Mouse (Mus musculus) stomach, embryonic 16.5 days (tissue): Measurements from ENCODE around the gene 2900026A02Rik. TPM values are rescaled to one million over a fixed set of nuclear protein-coding genes. Genes with fewer than 3 reads are reported as not detected.
A peak's percentile ranks its signal among the peaks of the same experiment; 100 is the strongest.

ENCODE experiments used
- ATAC-seq: fragments of 200-750 bp; cut with Nextera tagmentation; 2 replicates; pipeline ENCODE4 v1.8.0; 2017; ENCODE audit warnings: moderate number of reproducible peaks, moderate TSS enrichment; ENCODE audit not compliant: insufficient read depth, low FRiP score
- H3K27ac ChIP-seq: fragments of 300-500 bp; sonication (generic); 2 replicates; pipeline ENCODE4 v1.5.1; 2014; ENCODE audit warnings: low read length
- H3K27me3 ChIP-seq: fragments of 300-500 bp; sonication (generic); 2 replicates; pipeline ENCODE4 v1.6.1; 2014; ENCODE audit warnings: low read length, control low read depth, mixed read lengths; ENCODE audit not compliant: control insufficient read depth, insufficient read depth
- H3K36me3 ChIP-seq: fragments of 300-500 bp; sonication (generic); 2 replicates; pipeline ENCODE4 v1.6.1; 2014; ENCODE audit warnings: low read length; ENCODE audit not compliant: control insufficient read depth, insufficient read depth
- H3K4me1 ChIP-seq: fragments of 300-500 bp; sonication (generic); 2 replicates; pipeline ENCODE4 v1.6.1; 2014; ENCODE audit warnings: low read length, control low read depth, mixed read lengths; ENCODE audit not compliant: control insufficient read depth, insufficient read depth
- H3K4me2 ChIP-seq: fragments of 300-500 bp; sonication (generic); 2 replicates; pipeline ENCODE4 v1.6.1; 2014; ENCODE audit warnings: low read depth, low read length, mixed read lengths
- H3K4me3 ChIP-seq: fragments of 300-500 bp; sonication (generic); replicated peaks from 2 replicates; pipeline ENCODE4 v1.5.1; 2014; ENCODE audit warnings: mild to moderate bottlenecking, low read length
- H3K9ac ChIP-seq: fragments of 300-500 bp; sonication (generic); 2 replicates; pipeline ENCODE4 v1.6.1; 2014; ENCODE audit warnings: low read length
- H3K9me3 ChIP-seq: fragments of 300-500 bp; sonication (generic); replicated peaks from 2 replicates; pipeline ENCODE4 v1.6.1; 2016; ENCODE audit warnings: low read length, control low read depth; ENCODE audit not compliant: control insufficient read depth
- WGBS: fragments of 180-500 bp; shearing (Covaris S2); extraction: QIAGEN DNeasy Blood & Tissue Kit; methylation state at CpG from one replicate; pipeline ENCODE4 v1.1.7; 2014; 5-methylcytosine and 5-hydroxymethylcytosine counted together
- polyA plus RNA-seq: library from polyadenylated mRNA; unstranded; fragments of >200 nt; fragmentation: Nextera tagmentation; extraction: Ambion mirVana; gene quantifications from 2 replicates; pipeline ENCODE4 v1.2.1, GENCODE M21; 2015

The 2900026A02Rik gene
- polyA plus RNA-seq, 1 experiment from 2014 or later = 14.9 TPM

DNA sequence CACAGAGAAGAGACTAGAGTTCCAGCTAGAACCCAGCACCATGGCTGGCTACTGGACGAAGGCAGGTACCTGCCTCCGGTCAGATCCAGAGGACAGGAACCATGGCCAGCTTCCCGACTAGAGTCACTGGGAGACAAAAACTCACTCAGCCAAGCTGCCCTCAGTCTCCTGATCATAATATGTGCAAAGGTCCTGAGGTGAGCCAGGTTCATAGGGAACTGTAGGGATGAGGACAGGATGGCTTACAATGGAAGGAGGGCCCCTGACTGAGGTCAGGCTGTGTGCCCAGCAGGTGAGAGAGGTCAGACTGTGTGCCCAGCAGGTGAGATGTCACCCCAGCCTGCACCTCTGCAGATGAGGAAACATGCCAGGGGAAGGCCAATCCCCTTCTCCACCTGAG, 81.0 kb downstream of the 2900026A02Rik start:
- ATAC-seq = no peak
- H3K9me3 ChIP-seq = peaks cover 4% of the 10 kb centered on the region; the same call in 1 of the 2 replicates
- H3K27ac ChIP-seq = no peak overlapping the region
- peaks cover 7% of the 10 kb centered on the region; the same call in 1 of the 2 replicates for H3K27me3 ChIP-seq
- H3K4me1 ChIP-seq = peaks cover 10% of the 10 kb centered on the region; the same call in 1 of the 2 replicates
- H3K9ac ChIP-seq = no peak overlapping the region
- H3K36me3 ChIP-seq = no peaks in the 10 kb centered on the region
- H3K4me3 ChIP-seq = no peak overlapping the region
- no peak overlapping the region for H3K4me2 ChIP-seq
- WGBS = 86% methylated on average over 3 of the region's 3 CpGs

DNA sequence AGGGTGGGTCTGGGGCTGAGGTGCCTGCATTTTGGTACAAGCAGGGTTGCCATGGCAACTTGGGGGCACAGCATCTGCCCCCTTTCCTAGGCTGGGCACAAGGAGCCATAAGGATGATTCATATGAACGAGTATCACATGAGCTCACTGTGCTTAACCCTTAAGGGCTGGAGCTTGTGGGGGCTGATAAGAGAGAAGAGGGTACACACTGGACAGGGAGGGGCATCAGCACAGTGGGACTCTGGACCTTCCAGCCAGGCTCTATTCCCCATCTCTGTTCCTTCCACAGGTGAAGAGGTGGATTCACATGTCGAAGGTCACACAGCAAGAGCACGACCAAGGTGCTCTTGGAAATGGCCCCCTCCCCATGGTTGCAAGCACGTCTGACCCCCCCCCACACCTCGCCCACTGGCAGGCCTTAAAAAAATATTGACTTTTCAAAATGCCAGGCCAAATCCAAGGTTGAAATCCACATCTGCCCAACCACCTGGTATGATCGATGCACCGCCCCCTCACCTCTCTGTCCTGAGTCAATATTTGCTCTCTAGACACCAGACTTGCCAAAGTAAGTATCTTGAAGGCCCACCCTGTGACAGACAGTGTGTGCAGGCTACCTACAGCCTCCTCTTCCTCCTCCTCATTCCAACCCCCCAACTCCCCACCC, 81.8 kb downstream of the 2900026A02Rik start:
- Histone ChIP-seq H3K27ac (peak overlapping the region; percentile 95), H3K4me3 (peak overlapping the region; percentile 54), H3K36me3 (no peaks in the 10 kb centered on the region), H3K4me2 (peak overlapping the region; percentile 88), H3K27me3 (peaks cover 7% of the 10 kb centered on the region; the same call in 1 of the 2 replicates), H3K4me1 (peaks cover 16% of the 10 kb centered on the region; the same call in 1 of the 2 replicates), H3K9me3 (peaks cover 4% of the 10 kb centered on the region; the same call in 1 of the 2 replicates), H3K9ac (peak overlapping the region; percentile 79)
- no peak for ATAC-seq
- 47% methylated on average over 7 of the region's 7 CpGs for WGBS

DNA sequence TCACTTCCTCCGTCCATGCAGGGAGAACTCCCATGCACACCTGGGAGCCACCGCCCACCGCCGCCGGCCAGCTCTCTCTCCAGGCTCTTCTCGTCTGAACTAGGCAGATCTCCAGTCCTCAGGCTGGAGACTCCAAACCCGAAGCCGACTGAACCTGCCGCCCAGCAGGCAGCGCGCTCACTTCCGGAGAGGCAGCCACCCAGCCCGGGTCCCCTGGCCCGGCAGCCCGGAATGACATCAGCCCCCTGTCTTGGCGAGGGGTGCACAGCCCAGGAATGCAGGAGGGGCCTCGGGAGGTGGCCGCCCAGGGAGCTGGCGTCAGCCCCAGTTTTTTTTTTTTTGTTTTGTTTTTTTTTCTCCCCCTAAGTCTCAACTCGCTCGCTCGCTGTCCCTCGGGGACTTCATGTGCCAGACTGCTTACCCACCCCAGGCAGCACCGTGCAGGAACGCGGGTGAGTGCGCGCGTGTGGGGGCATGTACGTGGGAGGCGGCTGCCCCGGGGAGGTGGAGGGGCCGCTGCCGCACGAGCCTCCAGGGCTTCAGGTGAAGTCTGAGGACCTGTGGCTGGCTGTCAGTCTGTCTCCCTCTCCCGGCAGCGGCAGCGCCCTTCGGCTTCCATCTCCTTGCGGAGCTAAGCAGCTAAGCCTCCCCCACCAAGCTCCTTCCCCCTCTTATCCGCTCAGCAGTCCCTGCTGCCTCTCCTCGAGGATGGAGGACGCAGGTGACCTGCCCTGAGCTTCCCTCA, 82.5 kb downstream of the 2900026A02Rik start:
- peak overlapping the region; percentile 54 for H3K4me3 ChIP-seq
- H3K4me2 ChIP-seq = peak overlapping the region; percentile 88
- WGBS = under 1% methylated on average over 43 of the region's 43 CpGs
- ATAC-seq = peak; percentile 59
- peaks cover 4% of the 10 kb centered on the region; the same call in 1 of the 2 replicates for H3K9me3 ChIP-seq
- H3K36me3 ChIP-seq = no peaks in the 10 kb centered on the region
- peak overlapping the region; percentile 95 for H3K27ac ChIP-seq
- H3K4me1 ChIP-seq = peaks cover 16% of the 10 kb centered on the region; the same call in 1 of the 2 replicates
- peaks cover 7% of the 10 kb centered on the region; the same call in 1 of the 2 replicates for H3K27me3 ChIP-seq
- peak overlapping the region; percentile 79 for H3K9ac ChIP-seq

DNA sequence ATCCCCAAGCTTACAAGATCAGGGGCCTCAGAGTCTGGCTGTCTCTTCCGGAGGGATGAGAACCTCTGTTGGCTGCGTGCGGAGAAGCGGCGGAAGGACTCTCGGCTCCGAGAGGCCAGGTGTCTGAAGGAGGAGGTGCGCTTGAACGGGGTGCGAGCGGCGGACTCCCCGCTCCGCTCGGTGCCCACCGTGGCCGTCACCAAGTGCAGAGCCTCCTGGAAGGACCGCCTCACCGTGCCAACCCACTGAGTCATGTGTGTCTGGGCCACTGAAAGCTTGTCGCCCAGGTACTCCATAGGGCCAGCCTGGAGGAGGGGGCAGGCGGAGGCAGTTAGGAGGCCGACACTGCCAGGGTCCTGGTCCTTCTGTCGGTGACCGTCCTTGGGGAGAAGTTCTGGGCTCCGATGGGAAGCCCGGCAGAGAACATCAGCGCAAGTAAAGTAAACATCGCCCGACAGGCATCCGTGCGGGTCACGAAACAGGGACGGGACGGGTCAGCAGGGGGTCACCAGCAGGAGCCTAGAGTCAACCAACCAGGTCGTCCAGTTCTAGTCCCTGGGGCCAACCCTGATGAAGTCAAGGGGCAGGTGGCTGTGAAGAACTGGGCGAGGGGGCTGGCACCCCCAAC, 83.2 kb downstream of the 2900026A02Rik start:
- Histone ChIP-seq H3K36me3 (no peaks in the 10 kb centered on the region), H3K9me3 (peaks cover 4% of the 10 kb centered on the region; the same call in 1 of the 2 replicates), H3K4me1 (peaks cover 18% of the 10 kb centered on the region), H3K9ac (peak overlapping the region; percentile 79), H3K4me2 (peak overlapping the region; percentile 88), H3K27me3 (peaks cover 7% of the 10 kb centered on the region; the same call in 1 of the 2 replicates), H3K27ac (peak overlapping the region; percentile 95), H3K4me3 (peak overlapping the region; percentile 54)
- ATAC-seq = 0 out of 2 replicates have a peak, but pooled peaks have one; percentile 0
- 8% methylated on average over 36 of the region's 36 CpGs for WGBS

DNA sequence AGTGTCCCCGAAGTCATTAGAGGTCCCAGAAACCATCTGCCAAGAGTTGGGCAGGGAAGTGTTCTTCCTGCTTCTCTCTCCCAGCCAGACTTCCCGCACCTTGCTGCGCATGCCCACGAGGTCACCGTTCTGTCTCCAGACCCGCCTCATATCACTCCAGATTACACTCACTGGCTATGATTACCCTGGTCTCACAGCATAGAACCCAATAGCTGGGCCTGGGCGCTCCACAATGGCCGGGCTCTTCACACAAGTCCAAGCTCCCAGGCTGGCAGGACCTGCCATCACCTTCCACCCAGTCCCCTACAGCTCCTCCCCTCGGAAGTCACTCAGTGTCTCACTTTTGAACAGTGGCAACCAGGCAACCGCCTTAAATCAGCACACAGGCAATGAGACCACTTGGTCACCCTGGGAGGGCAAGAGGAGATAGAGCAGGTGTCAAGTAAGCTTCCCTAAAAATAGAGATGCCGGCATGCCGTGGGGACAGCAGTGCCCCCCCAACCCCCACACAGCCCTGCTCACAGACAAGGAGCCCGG, 84.0 kb downstream of the 2900026A02Rik start:
- H3K4me2 ChIP-seq = peak overlapping the region; percentile 88
- WGBS = 50% methylated on average over 13 of the region's 13 CpGs

DNA sequence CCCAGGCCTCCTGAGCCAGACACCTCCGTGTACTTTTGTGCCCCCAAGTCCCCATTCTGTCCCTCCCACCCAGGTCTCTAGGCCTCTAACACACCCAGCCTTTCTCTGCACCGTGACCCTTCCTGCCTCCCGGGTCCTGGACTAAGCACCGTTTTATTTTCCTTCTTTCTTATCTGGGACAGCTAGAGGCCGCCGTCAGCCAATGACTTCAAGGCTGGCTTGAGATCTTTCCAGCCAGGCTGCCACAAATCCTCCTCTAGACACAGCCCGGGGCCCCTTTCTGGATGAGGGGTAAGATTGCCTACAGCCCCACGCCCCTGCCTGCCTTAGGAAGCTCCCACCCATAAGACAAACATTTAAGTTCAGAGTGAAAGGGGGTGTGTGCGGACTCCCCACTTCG, 85.5 kb downstream of the 2900026A02Rik start:
- 18% methylated on average over 10 of the region's 10 CpGs for WGBS
- H3K4me3 ChIP-seq = peak overlapping the region; percentile 54
- peaks cover 24% of the 10 kb centered on the region for H3K4me1 ChIP-seq
- H3K36me3 ChIP-seq = no peaks in the 10 kb centered on the region
- peak overlapping the region; percentile 79 for H3K9ac ChIP-seq
- peaks cover 7% of the 10 kb centered on the region; the same call in 1 of the 2 replicates for H3K27me3 ChIP-seq
- 0 out of 2 replicates have a peak, but pooled peaks cover under 1% of the 10 kb centered on the region for H3K9me3 ChIP-seq
- peak; percentile 13; the same call in 1 of the 2 replicates for ATAC-seq
- H3K27ac ChIP-seq = peak overlapping the region; percentile 95
- H3K4me2 ChIP-seq = peak overlapping the region; percentile 88

More for the DNA sequence above, 84.0 kb downstream of the 2900026A02Rik start:
- peak overlapping the region; percentile 54 for H3K4me3 ChIP-seq
- no peaks in the 10 kb centered on the region for H3K36me3 ChIP-seq
- peaks cover 24% of the 10 kb centered on the region for H3K4me1 ChIP-seq
- H3K9me3 ChIP-seq = peaks cover 4% of the 10 kb centered on the region; the same call in 1 of the 2 replicates
- H3K27me3 ChIP-seq = peaks cover 7% of the 10 kb centered on the region; the same call in 1 of the 2 replicates
- 0 out of 2 replicates have a peak, but pooled peaks have one; percentile 1 for ATAC-seq
- H3K27ac ChIP-seq = peak overlapping the region; percentile 95
- H3K9ac ChIP-seq = peak overlapping the region; percentile 79

DNA sequence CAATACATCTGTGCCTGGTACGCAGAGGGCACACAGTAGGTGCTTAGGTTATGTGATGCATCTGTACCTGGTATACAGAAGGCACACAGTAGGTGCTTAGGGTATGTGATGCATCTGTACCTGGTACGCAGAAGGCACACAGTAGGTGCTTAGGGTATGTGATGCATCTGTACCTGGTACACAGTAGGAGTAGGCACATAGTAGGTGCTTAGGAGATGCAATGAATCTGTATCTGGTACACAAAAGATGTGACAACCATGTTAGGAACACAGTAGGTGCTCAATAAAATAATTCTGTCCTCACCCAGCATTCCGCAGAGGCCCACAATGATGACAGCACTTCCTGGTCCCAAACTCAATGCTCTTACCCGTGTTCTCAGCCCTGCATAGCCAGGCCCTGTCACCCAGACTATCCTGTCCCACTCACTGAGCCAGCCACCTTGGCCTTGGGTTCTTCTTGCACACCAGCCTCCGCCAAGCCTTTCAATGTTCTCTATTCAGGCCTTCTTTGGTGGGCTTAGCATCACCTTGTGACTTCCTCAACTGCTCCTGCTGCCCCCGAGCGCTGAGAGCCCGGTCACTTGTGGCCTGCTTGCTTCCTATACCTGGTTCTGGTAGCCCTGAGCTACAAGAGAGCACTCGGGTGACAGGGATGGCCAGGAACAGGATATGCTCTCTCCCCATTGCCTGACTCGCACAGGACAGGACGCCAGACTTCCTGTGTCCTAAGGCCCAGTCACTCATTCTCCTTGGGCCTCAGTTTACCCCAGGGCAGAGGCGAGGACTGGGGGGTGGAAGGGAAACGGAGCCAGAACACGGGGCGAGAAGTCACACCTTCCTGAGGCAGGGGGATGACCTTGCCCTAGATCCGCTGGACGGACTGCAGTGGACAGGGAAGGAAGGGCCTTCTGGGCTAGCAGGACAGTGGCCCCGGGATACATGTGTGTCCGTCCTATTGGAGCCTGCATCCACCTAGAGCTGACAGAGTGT, 87.0 kb downstream of the 2900026A02Rik start:
- no peaks in the 10 kb centered on the region for H3K36me3 ChIP-seq
- H3K4me3 ChIP-seq = no peak overlapping the region
- peaks cover 20% of the 10 kb centered on the region for H3K4me1 ChIP-seq
- peak overlapping the region; percentile 98 for H3K27ac ChIP-seq
- WGBS = 82% methylated on average over 19 of the region's 19 CpGs
- H3K4me2 ChIP-seq = no peak overlapping the region
- ATAC-seq = no peak
- peak overlapping the region; percentile 20; the same call in 1 of the 2 replicates for H3K9ac ChIP-seq
- no peaks in the 10 kb centered on the region for H3K9me3 ChIP-seq
- peaks cover 7% of the 10 kb centered on the region; the same call in 1 of the 2 replicates for H3K27me3 ChIP-seq
